Mouse (Mus musculus) neural tube, embryonic 11.5 days (tissue): ENCODE measurements around the gene Rinl. TPM values are rescaled to one million over a fixed set of nuclear protein-coding genes. Genes with fewer than 3 reads are reported as not detected.

ENCODE experiments used
- polyA plus RNA-seq: library from polyadenylated mRNA; unstranded; fragments of >200 nt; fragmentation: Nextera tagmentation; extraction: Ambion mirVana; gene quantifications from 2 replicates; pipeline ENCODE4 v1.2.1, GENCODE M21; 2014

The Rinl gene
- polyA plus RNA-seq, 1 experiment from 2014 or later, result 2.6 TPM

Other genes with a start within 250 kb of the Rinl start
- not detected in 2 replicates for gene Sycn, start 248.1 kb upstream of the Rinl start, polyA plus RNA-seq
- 0.15 TPM in 1 of 2 replicates, not detected in the other for gene Nccrp1, start 241.7 kb upstream of the Rinl start, polyA plus RNA-seq
- 37.8 and 39.5 TPM in 2 replicates for gene Samd4b, start 190.8 kb upstream of the Rinl start, polyA plus RNA-seq
- 31.1 and 33.9 TPM in 2 replicates for gene Pak4, start 190.8 kb upstream of the Rinl start, polyA plus RNA-seq
- gene Acp7, start 157.6 kb upstream of the Rinl start, polyA plus RNA-seq, result not detected in 2 replicates
- 5.3 and 6.0 TPM in 2 replicates for gene Fbxo27, start 96.1 kb upstream of the Rinl start, polyA plus RNA-seq
- gene Fbxo17, start 72.2 kb upstream of the Rinl start, polyA plus RNA-seq, result 7.3 and 7.7 TPM in 2 replicates
- 128 and 129 TPM in 2 replicates for gene Mrps12, start 47.1 kb upstream of the Rinl start, polyA plus RNA-seq
- 28.8 and 32.4 TPM in 2 replicates for gene Sars2, start 47.0 kb upstream of the Rinl start, polyA plus RNA-seq
- gene Ccer2, start 32.8 kb upstream of the Rinl start, polyA plus RNA-seq, result 1.1 and 1.9 TPM in 2 replicates
- 73.0 and 77.0 TPM in 2 replicates for gene Sirt2, start 22.2 kb upstream of the Rinl start, polyA plus RNA-seq
- 49.7 and 57.3 TPM in 2 replicates for gene Nfkbib, start 21.5 kb upstream of the Rinl start, polyA plus RNA-seq
- 320 and 326 TPM in 2 replicates for gene Hnrnpl, start 19.6 kb downstream of the Rinl start, polyA plus RNA-seq
- gene Ech1, start 36.2 kb downstream of the Rinl start, polyA plus RNA-seq, result 88.7 and 90.9 TPM in 2 replicates
- gene Lgals4, start 44.9 kb downstream of the Rinl start, polyA plus RNA-seq, result 1.5 and 1.8 TPM in 2 replicates
- gene Lgals7, start 74.9 kb downstream of the Rinl start, polyA plus RNA-seq, result 0.66 and 1.9 TPM in 2 replicates
- 0.21 and 0.39 TPM in 2 replicates for gene Capn12, start 92.5 kb downstream of the Rinl start, polyA plus RNA-seq
- gene Actn4, start 173.4 kb downstream of the Rinl start, polyA plus RNA-seq, result 193 and 201 TPM in 2 replicates
- gene Eif3k, start 192.9 kb downstream of the Rinl start, polyA plus RNA-seq, result 383 and 388 TPM in 2 replicates
- 4.6 and 6.2 TPM in 2 replicates for gene Map4k1, start 193.1 kb downstream of the Rinl start, polyA plus RNA-seq